Mouse (Mus musculus): ENCODE measurements around the gene 1810024B03Rik. TPM values are rescaled to one million over a fixed set of nuclear protein-coding genes. Genes with fewer than 3 reads are reported as not detected.

1810024B03Rik gene
- total and polyA plus RNA-seq, 3 experiments: 0.77 to 1.2 (median 0.93) TPM

DNA sequence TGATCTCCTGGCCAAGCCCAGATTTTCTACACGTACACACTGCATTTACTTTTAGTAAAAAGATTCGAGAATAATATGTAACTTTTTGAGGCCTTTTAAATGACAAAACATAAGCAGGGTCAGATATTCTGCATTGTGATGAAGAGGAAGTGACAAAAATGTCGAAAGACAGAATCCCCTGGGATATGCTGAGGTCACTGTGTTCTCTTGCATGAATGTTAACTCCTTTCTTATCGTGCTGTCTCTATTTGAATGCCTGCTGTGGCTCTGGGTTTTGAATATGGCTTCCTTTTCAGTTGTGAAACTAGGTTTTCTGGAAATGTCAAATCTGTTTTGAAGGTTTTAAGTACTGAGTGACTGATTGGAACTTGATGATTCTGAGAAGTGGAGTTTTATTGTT lies 42.4 kb downstream of the 1810024B03Rik start (continued):
- TF ChIP-seq MEF2A (IDR thresholded peaks at IDR 0.05; ENCODE audit: borderline replicate concordance, low read depth, low read length): peak; percentile 69
- TF ChIP-seq CHD2 (IDR thresholded peaks at IDR 0.05; ENCODE audit: low read length): no peak
- TF ChIP-seq TCF12 (IDR thresholded peaks at IDR 0.05; ENCODE audit: low read depth, low read length): 0 out of 2 replicates have a peak, but pooled peaks have one; percentile 28
- TF ChIP-seq IRF4 (IDR thresholded peaks at IDR 0.05; ENCODE audit: low read depth, low read length): peak; percentile 77
- TF ChIP-seq E2F4 (IDR thresholded peaks at IDR 0.05; ENCODE audit: insufficient replicate concordance, low read depth, low read length): no peak
- TF ChIP-seq BHLHE40 (IDR thresholded peaks at IDR 0.05; ENCODE audit: low read depth, low read length): peak; percentile 61
- TF ChIP-seq EP300 (IDR thresholded peaks at IDR 0.05; ENCODE audit: low read length): peak; percentile 78
- TF ChIP-seq JUN (IDR thresholded peaks at IDR 0.05; ENCODE audit: insufficient read depth, low read depth, low read length): peak; percentile 67
- TF ChIP-seq RAD21 (IDR thresholded peaks at IDR 0.05; ENCODE audit: low read depth, low read length): no peak
- no peak for TF ChIP-seq POLR2AphosphoS2 (IDR thresholded peaks at IDR 0.05; ENCODE audit: low read depth, low read length)
- peak; percentile 57; the same call in 1 of the 2 replicates for TF ChIP-seq JUND (conservative IDR thresholded peaks at IDR 0.05; ENCODE audit: low read depth, low read length)
- TF ChIP-seq CTCF (conservative IDR thresholded peaks at IDR 0.05 in 1 of 2, IDR thresholded peaks at IDR 0.05 in 1 of 2; ENCODE audit: low read depth in 2 of 2, low read length in 2 of 2): no peak
- TF ChIP-seq MYC (IDR thresholded peaks at IDR 0.05; ENCODE audit: low read depth, low read length): 0 out of 2 replicates have a peak, but pooled peaks have one; percentile 20
- TF ChIP-seq ZNF384 (IDR thresholded peaks at IDR 0.05; ENCODE audit: low read depth, low read length): no peak
- TF ChIP-seq MAZ (IDR thresholded peaks at IDR 0.05; ENCODE audit: low read depth, low read length): no peak
- TF ChIP-seq MXI1 (IDR thresholded peaks at IDR 0.05; ENCODE audit: low read depth, low read length): no peak
- TF ChIP-seq RCOR1 (conservative IDR thresholded peaks at IDR 0.05; ENCODE audit: low read depth, low read length): 0 out of 2 replicates have a peak, but pooled peaks have one; percentile 34
- no peak for TF ChIP-seq GABPA (IDR thresholded peaks at IDR 0.05; ENCODE audit: insufficient replicate concordance, low read depth, low read length)
- TF ChIP-seq ETS1 (conservative IDR thresholded peaks at IDR 0.05; ENCODE audit: low read depth, low read length): peak; percentile 77
- TF ChIP-seq TBP (conservative IDR thresholded peaks at IDR 0.05; ENCODE audit: low read depth, low read length): no peak
- TF ChIP-seq UBTF (IDR thresholded peaks at IDR 0.05; ENCODE audit: low read depth, low read length): no peak

DNA sequence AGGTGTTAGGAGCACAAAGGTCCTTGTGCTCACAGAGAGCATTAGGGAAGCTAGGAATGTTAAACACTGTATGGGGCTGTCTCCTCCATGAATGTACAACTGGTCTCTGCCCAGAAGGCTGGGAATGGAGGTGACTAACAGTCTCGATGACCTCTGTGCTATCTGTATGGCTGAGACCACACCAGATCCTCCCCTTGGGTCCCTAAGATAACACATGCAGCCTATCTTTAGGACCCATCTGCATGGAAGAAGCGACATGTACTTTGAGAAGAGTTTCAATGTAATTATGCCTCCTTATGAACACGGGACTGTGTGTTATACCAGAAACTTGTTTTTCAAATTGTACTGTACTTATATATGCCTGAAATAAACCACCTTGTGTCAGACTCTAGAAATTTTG lies 62.4 kb downstream of the 1810024B03Rik start:
- no peak for TF ChIP-seq NELFE (IDR thresholded peaks at IDR 0.05; ENCODE audit: low read depth, low read length)
- no peak for TF ChIP-seq MAZ (IDR thresholded peaks at IDR 0.05; ENCODE audit: low read depth, low read length)
- Histone ChIP-seq H3K4me2 (ENCODE audit: insufficient read depth, low read depth, poor library complexity, severe bottlenecking) (no peak overlapping the region), H3K27me3 (replicated peaks) (no peaks in the 10 kb centered on the region), H3K79me2 (replicated peaks; ENCODE audit: control insufficient read depth, extremely low read depth, insufficient read depth, poor library complexity, severe bottlenecking) (peaks cover 15% of the 10 kb centered on the region), H3K36me3 (replicated peaks in 1 of 2; ENCODE audit: control insufficient read depth in 1 of 2, insufficient read depth in 1 of 2, low read length in 1 of 2) (peaks cover 7 to 15% of the 10 kb centered on the region in 2 experiments), H3K4me1 (ENCODE audit: control insufficient read depth in 1 of 2, insufficient read depth in 2 of 2) (peaks cover 12 to 30% of the 10 kb centered on the region in 2 experiments), H3K4me3 (replicated peaks in 1 of 3; ENCODE audit: low read depth in 2 of 3, low read length in 2 of 3, poor library complexity in 1 of 3) (no peak overlapping the region), H3K9ac (ENCODE audit: insufficient read depth, low read depth) (no peak overlapping the region), H3K9me3 (replicated peaks; ENCODE audit: low read length) (peaks cover 8% of the 10 kb centered on the region), H3K27ac (ENCODE audit: insufficient read depth, low read depth) (no peak overlapping the region)
- in situ Hi-C loops (cut with MboI; ENCODE audit: low pct_ligation_motif_present, low pct_unique_long_range_greater_than_20kb, low sequenced_read_pairs) (no loop called here), dilution Hi-C loops (cut with MboI; ENCODE audit: extremely low pct_ligation_motif_present, extremely low pct_unique_long_range_greater_than_20kb, low sequenced_read_pairs) (no loop called here)
- DNase-seq (ENCODE audit: extremely low read depth): no peak

All from CH12.LX (cell line).